Mouse (Mus musculus): ENCODE results near the gene Ppp1r3d.
A peak's percentile ranks its signal among the peaks of the same experiment; 100 is the strongest.

Ppp1r3d gene

DNA sequence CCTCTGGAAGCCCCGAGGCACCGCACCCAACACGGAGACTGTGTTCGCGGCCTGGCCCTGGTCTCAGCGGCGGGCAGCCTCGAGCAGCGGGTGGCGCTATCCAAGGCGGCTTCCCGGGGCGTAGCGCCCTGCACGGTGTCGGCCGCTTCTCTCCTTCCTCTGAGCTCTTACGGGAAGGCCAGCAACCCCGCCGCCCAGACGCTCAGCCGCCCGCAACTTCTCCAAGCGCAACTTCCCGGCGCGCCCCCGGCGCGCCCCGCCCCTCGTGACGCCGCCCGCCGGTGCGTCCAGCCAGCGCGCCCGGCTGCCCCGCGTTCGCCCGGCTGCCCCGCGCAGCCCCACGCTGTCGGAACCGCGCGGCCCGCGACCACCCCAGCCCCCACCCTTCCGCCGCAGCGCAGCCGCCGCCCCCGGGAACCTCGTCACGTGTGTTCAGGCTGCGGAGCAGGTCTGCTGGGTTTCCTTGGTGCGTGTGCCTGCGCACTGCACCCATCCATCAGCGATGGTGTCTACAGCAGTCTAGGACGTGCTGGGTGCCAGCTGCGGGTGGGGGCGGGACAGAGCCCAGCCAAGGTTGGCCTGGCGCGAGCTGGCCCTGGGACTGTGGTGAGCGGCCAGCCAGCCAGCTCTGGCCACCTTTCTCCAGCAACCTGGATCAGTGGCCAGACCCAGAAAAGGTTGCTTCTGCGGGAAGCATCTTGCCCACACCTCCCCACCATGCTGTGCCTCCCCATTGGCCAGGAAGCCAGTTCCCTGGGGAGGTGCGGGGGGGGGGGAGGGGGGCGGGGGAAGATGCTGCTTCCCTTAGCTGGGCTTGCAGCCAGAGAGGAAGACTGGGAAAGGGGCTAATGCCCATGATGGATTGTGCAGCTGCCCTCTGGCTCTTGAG lies at the start of gene Ppp1r3d, which contains the start of gene Fam217b:
Gene Ppp1r3d, minus strand, starts transcription at position 212 of the 889 bp plus-strand sequence.
Gene Fam217b, plus strand, starts transcription at position 264 of the 889 bp plus-strand sequence.
- peak; percentile 34 for DNase-seq

GRCm38 (mm10) chr2:178460353-178460752 lies 46.1 kb upstream of the Ppp1r3d start:
- DNase-seq: no peak

- no peak for DNase-seq
These were observed 43.1 kb upstream of the Ppp1r3d start for GRCm38 (mm10) chr2:178457414-178457813.

DNA sequence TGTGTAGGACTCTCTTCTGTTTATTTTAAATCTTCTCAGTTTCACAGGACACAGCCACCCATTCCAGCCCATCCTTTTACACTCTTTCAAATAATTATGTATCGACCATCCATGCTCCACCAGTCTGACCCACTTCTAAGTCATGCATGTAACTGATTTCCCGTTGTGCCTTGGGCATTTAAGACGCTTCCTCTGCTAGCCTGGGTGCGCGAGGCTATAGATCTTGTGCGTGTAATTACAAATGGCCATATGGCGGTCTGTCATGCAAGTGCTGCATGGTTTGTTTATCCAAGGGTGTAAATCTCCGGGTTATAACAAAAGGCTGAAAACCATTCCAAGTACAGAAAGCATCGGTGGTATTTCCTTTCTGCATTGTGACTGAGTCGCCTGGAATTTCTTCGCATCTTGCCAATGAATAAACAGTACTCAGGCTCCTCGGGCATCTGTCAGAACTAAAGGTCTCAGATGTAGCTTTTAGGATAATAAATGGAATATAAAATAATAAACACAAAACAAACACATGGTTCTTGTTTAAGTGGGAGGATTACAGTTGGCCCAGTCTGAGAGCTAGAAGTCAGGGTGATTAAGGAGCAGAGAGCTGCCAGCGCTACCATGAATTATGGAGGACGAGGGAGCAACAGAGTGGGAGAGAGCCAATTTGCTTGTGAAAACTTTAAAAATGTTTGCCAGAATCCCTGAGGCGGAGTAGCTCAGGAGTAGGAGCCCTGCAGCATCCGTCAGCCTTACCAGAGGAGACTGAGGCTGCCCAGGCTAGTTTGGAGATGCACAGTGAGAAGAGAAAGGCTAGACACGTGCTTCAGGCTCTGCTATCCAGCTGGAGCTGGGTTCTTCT lies 40.6 kb upstream of the Ppp1r3d start:
- DNase-seq: no peak

- DNase-seq: no peak
These were observed 36.7 kb upstream of the Ppp1r3d start for GRCm38 (mm10) chr2:178450961-178451360.

- DNase-seq: no peak
These were observed 36.0 kb upstream of the Ppp1r3d start for GRCm38 (mm10) chr2:178450236-178450635.

DNA sequence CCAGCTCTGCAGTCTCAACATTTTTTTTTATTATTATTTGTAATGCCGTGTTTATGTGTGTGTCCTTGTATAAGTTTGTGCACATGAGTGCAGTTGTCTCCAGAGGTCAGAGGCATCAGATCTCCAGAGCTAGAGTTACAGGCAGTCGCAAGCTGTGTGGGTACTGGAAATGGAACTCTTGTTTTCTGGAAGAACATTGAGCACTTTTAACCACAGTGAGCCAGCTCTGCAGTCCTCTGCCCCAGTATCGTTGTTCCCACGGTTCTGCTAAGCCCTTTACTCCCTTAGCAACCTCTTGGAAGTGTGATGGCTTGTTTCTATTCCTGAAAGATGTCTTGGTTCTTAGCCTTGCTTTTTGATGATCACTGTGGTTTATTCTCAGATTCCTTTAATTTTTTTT lies 35.1 kb upstream of the Ppp1r3d start:
- no peak for DNase-seq

GRCm38 (mm10) chr2:178437311-178437710 lies 23.0 kb upstream of the Ppp1r3d start:
- no peak for DNase-seq

DNA sequence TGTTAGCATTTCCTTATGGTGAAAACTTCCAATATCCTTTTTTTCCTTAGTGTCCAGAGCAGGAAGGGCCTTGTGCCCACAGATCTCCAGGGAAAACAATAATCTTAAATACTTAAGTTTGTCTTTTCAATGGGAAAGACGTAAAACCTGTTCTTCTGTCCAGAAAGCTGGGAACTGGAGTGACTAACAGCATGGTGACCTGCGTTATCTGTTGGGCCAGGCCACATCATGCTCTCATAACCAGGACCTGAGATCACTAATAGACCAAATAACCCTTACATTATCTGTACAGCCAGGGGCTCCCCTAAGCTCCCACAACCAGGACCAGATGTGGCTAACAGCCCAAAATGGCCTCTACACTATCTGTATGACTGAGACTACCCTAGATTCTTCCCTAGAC lies 19.6 kb upstream of the Ppp1r3d start:
- DNase-seq: no peak

DNA sequence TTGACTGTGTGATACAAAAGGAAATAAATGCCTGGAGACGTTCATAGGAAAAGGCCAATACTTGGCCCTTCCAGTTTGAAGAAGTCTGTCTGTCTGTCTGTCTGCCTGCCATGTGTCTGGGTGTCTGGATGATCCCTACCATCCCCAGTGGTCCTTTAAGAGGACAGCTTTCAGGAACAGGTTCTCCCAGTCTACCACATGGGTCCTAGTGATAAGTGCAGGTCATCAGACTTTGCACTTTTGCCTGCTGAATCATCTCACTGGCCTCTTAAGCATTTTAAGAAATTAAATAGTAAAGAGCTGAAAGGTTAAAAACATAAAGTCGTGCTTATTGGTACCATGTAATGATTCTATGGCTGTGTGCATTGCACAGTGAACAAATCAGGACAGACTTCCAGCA lies 19.2 kb upstream of the Ppp1r3d start:
- no peak for DNase-seq

- no peak for DNase-seq
These were observed 16.0 kb upstream of the Ppp1r3d start, which contains the start of gene Cdh26 for GRCm38 (mm10) chr2:178430231-178430630. TSS of gene Cdh26 (plus strand) at chr2:178430531.

DNA sequence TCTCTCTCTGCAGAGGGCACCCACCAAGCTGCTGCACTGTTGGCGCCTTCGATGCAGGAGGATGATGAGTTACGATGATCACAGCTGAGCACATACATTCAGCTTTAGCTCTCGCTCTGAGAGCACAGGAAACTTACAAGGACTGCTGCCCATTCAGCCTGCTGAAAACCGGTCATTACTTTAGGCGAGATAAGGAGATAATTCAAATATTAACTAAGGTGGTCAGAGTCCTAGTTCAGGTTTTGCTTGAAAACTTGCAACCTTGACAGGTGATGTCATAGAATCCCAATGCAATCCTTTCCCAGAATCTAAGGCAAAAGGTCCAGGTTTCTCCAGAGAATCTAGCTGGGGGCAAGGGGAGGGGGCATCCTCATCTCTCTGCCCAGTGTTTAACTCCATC lies 15.2 kb upstream of the Ppp1r3d start:
- DNase-seq: no peak

DNA sequence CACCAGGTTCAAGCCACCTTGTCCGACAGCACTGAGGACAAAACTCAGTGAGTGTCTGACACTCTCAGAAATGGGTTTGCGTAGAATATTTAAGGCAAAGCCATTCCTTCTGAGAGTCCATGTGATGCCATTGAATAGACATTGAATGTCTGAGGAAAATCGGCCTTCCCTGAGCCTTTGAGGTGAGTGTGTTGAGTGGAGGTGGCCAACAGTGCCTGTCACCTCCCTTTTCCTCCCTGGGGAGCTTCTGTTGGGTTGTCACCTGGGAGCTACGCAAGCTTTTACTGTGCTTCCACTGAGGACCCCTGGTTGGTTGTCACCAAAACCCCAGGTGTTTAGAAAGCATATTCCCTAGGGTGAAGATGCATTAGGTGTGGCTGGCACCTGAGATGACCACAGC lies 14.4 kb upstream of the Ppp1r3d start:
- no peak for DNase-seq

- no peak for DNase-seq
These were observed 13.9 kb upstream of the Ppp1r3d start for GRCm38 (mm10) chr2:178428183-178428582.

GRCm38 (mm10) chr2:178427181-178427580 lies 12.9 kb upstream of the Ppp1r3d start:
- no peak for DNase-seq

DNA sequence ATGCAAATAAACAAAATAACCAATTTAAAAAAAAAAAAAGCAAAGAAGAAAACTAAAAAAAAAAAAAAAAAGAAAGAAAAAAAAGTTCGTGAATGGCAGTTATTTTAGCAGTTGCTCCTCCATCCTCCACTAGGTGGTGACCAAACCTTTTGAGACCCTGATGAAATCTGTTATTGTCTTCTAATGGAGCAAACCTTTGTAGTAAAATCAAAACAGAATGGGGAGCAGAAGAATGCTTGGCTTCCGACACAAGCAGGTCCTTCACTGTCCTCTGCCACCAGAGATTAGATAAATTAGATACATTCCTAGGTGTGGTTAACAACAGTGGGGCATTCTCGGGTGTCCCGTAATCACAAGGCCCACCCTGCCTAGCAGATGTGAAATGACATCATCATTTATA lies 12.0 kb upstream of the Ppp1r3d start:
- DNase-seq: no peak

- DNase-seq: no peak
These were observed 9.0 kb upstream of the Ppp1r3d start for GRCm38 (mm10) chr2:178423223-178423622.

GRCm38 (mm10) chr2:178422186-178422585 lies 7.9 kb upstream of the Ppp1r3d start:
- no peak for DNase-seq

- DNase-seq: no peak
These were observed 7.3 kb upstream of the Ppp1r3d start for GRCm38 (mm10) chr2:178421603-178422002.

- DNase-seq: no peak
These were observed 6.3 kb upstream of the Ppp1r3d start for GRCm38 (mm10) chr2:178420576-178420975.

DNA sequence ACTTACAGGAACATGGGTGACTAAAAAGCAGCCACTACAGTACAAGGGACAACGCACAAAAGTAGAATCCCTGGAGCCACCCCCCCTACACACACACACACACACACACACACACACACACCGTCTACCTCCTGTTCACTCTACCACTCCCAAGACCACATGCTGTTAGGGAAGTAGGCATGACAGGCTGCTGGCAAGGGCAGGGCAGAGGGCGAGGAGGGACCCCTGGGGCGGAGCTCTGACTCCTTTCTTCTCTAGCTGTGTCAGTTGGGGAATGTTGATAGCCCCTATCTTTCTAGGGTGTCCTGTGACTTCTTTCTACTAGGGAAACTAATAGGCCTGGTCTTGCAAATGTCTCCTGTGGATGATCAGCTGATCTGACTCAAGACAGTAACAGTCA lies 2.7 kb upstream of the Ppp1r3d start:
- DNase-seq: no peak

GRCm38 (mm10) chr2:178416427-178416826 lies 2.2 kb upstream of the Ppp1r3d start:
- no peak for DNase-seq

- DNase-seq: no peak
These were observed 827 bp upstream of the Ppp1r3d start for GRCm38 (mm10) chr2:178415150-178415448.
